Mouse (Mus musculus) lung, postnatal 0 days (tissue): Measurements from ENCODE around the gene Yy1.

ENCODE experiments used
- CTCF ChIP-seq: IDR thresholded peaks from 2 replicates; pipeline ENCODE4 v1.5.1; 2016; ENCODE audit warnings: antibody characterized with exemption, mild to moderate bottlenecking
- EP300 ChIP-seq: IDR thresholded peaks from 2 replicates; pipeline ENCODE4 v1.6.1; 2016; ENCODE audit warnings: antibody characterized with exemption, mild to moderate bottlenecking, control low read depth

- no peak for TF ChIP-seq CTCF
- no peak for TF ChIP-seq EP300
Measured at GRCm38 (mm10) chr12:108850886-108851285, 58.1 kb downstream of the Yy1 start.
